Mouse (Mus musculus): ENCODE measurements around the gene Tmem108.

DNA sequence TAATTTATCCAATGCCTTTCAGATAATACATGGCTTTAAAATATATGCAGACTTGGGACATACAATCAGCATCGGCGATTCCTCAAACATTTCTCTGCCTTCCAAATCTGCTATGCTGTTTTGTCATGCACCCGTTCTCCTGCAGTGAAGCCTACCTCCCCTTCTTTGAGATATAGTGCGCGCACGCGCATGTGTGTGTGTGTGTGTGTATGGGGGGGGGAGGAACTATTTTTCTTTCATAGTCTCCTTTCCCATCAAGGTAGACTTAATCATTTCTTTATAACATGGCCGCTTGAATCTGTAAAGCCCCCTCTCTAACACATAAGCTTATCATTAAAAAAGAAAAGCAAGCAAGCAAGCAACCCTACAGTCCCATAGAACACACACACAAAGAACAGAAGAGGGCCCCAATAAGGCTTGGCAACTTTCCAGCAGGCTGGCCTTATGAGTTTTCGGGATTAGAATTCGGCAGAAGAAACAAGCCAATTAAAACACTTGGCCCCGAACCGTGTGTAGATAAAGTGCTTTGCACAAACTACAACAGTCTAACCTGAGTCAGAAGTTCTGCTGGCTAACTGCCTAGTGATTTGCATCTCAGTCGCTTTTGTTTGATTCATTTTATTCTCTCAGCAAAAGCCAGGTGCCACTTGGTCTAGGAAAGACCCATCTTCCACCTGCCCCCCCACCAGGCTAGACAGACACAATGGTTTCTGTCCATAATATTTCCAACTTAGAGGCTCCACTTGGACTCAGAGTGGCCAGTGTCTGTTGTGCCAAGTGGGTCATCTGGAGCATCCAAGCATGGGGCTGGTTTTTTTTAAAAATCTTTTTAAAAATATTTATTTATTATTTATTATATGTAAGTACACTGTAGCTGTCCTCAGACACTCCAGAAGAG, 153.2 kb downstream of the Tmem108 start:
- TF ChIP-seq CTCF (IDR thresholded peaks at IDR 0.05; ENCODE audit: low read depth) (no peak), EP300 (IDR thresholded peaks at IDR 0.05; ENCODE audit: low read depth) (no peak)

Data from liver, postnatal 0 days (tissue).